Mouse (Mus musculus) erythroblast, embryonic 14.5 days (primary cell): Measurements from ENCODE around the gene Drg2.

ENCODE experiments used
- GATA1 ChIP-seq: IDR thresholded peaks from 2 replicates; pipeline ENCODE4 v1.6.1; 2012; ENCODE audit warnings: low read length, inconsistent platforms, mixed read lengths
- TAL1 ChIP-seq: IDR thresholded peaks from 3 replicates; pipeline ENCODE4 v1.6.1; 2012; ENCODE audit warnings: low read length, inconsistent platforms, mixed read lengths

GRCm38 (mm10) chr11:60427628-60428027 is 26.8 kb upstream of the Drg2 start:
- no peak for TF ChIP-seq GATA1
- no peak for TF ChIP-seq TAL1
